Mouse (Mus musculus) MEL (cell line): ENCODE measurements around the gene Rnf213. TPM values are rescaled to one million over a fixed set of nuclear protein-coding genes. Genes with fewer than 3 reads are reported as not detected.

Experiments used
- DNase-seq: peaks from one replicate; pipeline ENCODE4 v3.0.0; 2011; ENCODE audit warnings: low read depth, low spot score
- H3K27ac ChIP-seq: 2 replicates; pipeline ENCODE4 v1.5.1; 2012; ENCODE audit warnings: low read depth, mild to moderate bottlenecking, control low read depth, low read length, moderate library complexity; ENCODE audit not compliant: control insufficient read depth
- H3K27me3 ChIP-seq, 2 experiments: fragments of 150-350 bp in 1 of 2; sonication (generic) in 1 of 2; 2 replicates each; pipeline ENCODE4 v1.6.1; 2012; ENCODE audit warnings: low read length in 2 of 2, mild to moderate bottlenecking in 2 of 2, improper control_type of control experiment in 1 of 2, moderate library complexity in 1 of 2; ENCODE audit not compliant: insufficient read depth in 2 of 2, control insufficient read depth in 1 of 2
- H3K36me3 ChIP-seq, 2 experiments: 2 replicates each; pipeline ENCODE4 v1.6.1; 2012 to 2014; ENCODE audit warnings: low read length in 2 of 2, improper control_type of control experiment in 1 of 2, inconsistent platforms in 1 of 2, mild to moderate bottlenecking in 1 of 2; ENCODE audit not compliant: insufficient read depth in 2 of 2, control insufficient read depth in 1 of 2
- H3K4me1 ChIP-seq, 2 experiments: fragments of 150-350 bp in 1 of 2; sonication (generic) in 1 of 2; 2 replicates each; pipeline ENCODE4 v1.6.1; 2012; ENCODE audit warnings: low read length in 2 of 2, improper control_type of control experiment in 1 of 2, mild to moderate bottlenecking in 1 of 2; ENCODE audit not compliant: insufficient read depth in 2 of 2, control insufficient read depth in 1 of 2
- H3K4me3 ChIP-seq, 2 experiments: fragments of 150-350 bp in 1 of 2; sonication (generic) in 1 of 2; 2 replicates each; pipeline ENCODE4 v1.5.1; 2012; ENCODE audit warnings: low read depth in 2 of 2, low read length in 2 of 2, mild to moderate bottlenecking in 2 of 2, moderate library complexity in 2 of 2, control low read depth in 1 of 2, improper control_type of control experiment in 1 of 2; ENCODE audit not compliant: control insufficient read depth in 1 of 2, insufficient read depth in 1 of 2
- H3K79me2 ChIP-seq: 2 replicates; pipeline ENCODE4 v1.6.1; 2012; ENCODE audit warnings: mild to moderate bottlenecking, low read length, moderate library complexity; ENCODE audit not compliant: control insufficient read depth, poor library complexity, insufficient read depth
- H3K9ac ChIP-seq: 2 replicates; pipeline ENCODE4 v1.6.1; 2012; ENCODE audit warnings: low read depth, mild to moderate bottlenecking, control low read depth, low read length, moderate library complexity; ENCODE audit not compliant: control insufficient read depth, poor library complexity, severe bottlenecking
- H3K9me3 ChIP-seq: fragments of 150-350 bp; sonication (generic); replicated peaks from 2 replicates; pipeline ENCODE4 v1.6.1; 2012; ENCODE audit warnings: mild to moderate bottlenecking, low read length, improper control_type of control experiment, moderate library complexity; ENCODE audit not compliant: insufficient read depth
- CHD1 ChIP-seq: IDR thresholded peaks from 2 replicates; pipeline ENCODE4 v1.6.1; 2012; ENCODE audit warnings: low read depth, mild to moderate bottlenecking, inconsistent platforms, low read length, improper control_type of control experiment
- CHD2 ChIP-seq: IDR thresholded peaks from 2 replicates; pipeline ENCODE4 v1.6.1; 2011; ENCODE audit warnings: low read length, improper control_type of control experiment
- CTCF ChIP-seq, 3 experiments: IDR thresholded peaks in 2 of 3; conservative IDR thresholded peaks in 1 of 3; 2 replicates each; pipeline ENCODE4 v1.5.1; 2011 to 2012; ENCODE audit warnings: low read length in 3 of 3, low read depth in 2 of 3, mild to moderate bottlenecking in 2 of 3, improper control_type of control experiment in 1 of 3, inconsistent platforms in 1 of 3, mixed read lengths in 1 of 3, moderate library complexity in 1 of 3; ENCODE audit not compliant: control insufficient read depth in 1 of 3, insufficient read depth in 1 of 3, poor library complexity in 1 of 3, severe bottlenecking in 1 of 3
- E2F4 ChIP-seq: IDR thresholded peaks from 2 replicates; pipeline ENCODE4 v1.6.1; 2011; ENCODE audit warnings: low read depth, low read length, improper control_type of control experiment, borderline replicate concordance
- ELF1 ChIP-seq: IDR thresholded peaks from 2 replicates; pipeline ENCODE4 v1.6.1; 2014; ENCODE audit warnings: low read depth, mild to moderate bottlenecking, inconsistent platforms, low read length, improper control_type of control experiment, moderate library complexity
- EP300 ChIP-seq, 2 experiments: IDR thresholded peaks; 2 replicates each; pipeline ENCODE4 v1.6.1; 2011; ENCODE audit warnings: improper control_type of control experiment in 2 of 2, low read length in 2 of 2, low read depth in 1 of 2, mild to moderate bottlenecking in 1 of 2
- ETS1 ChIP-seq: IDR thresholded peaks from 2 replicates; pipeline ENCODE4 v1.6.1; 2012; ENCODE audit warnings: low read depth, mild to moderate bottlenecking, inconsistent platforms, low read length, improper control_type of control experiment, moderate library complexity
- GABPA ChIP-seq: IDR thresholded peaks from 2 replicates; pipeline ENCODE4 v1.6.1; 2012; ENCODE audit warnings: low read depth, mild to moderate bottlenecking, inconsistent platforms, low read length, improper control_type of control experiment, moderate library complexity
- GATA1 ChIP-seq: IDR thresholded peaks from 2 replicates; pipeline ENCODE4 v1.6.1; 2011; ENCODE audit warnings: low read depth, low read length, improper control_type of control experiment
- HCFC1 ChIP-seq: IDR thresholded peaks from 2 replicates; pipeline ENCODE4 v1.6.1; 2012; ENCODE audit warnings: low read depth, mild to moderate bottlenecking, inconsistent platforms, low read length, improper control_type of control experiment, moderate library complexity
- JUND ChIP-seq: IDR thresholded peaks from 2 replicates; pipeline ENCODE4 v1.6.1; 2011; ENCODE audit warnings: low read depth, mild to moderate bottlenecking, improper control_type of control experiment, low read length
- KAT2A ChIP-seq: conservative IDR thresholded peaks from 2 replicates; pipeline ENCODE4 v1.6.1; 2012; ENCODE audit warnings: low read depth, low read length, improper control_type of control experiment, inconsistent platforms
- MAFK ChIP-seq: IDR thresholded peaks from 2 replicates; pipeline ENCODE4 v1.6.1; 2011; ENCODE audit warnings: low read depth, mild to moderate bottlenecking, low read length, improper control_type of control experiment, borderline replicate concordance
- MAX ChIP-seq: IDR thresholded peaks from 2 replicates; pipeline ENCODE4 v1.6.1; 2011; ENCODE audit warnings: low read length, improper control_type of control experiment
- MAZ ChIP-seq: IDR thresholded peaks from 2 replicates; pipeline ENCODE4 v1.6.1; 2012; ENCODE audit warnings: low read depth, mild to moderate bottlenecking, inconsistent platforms, low read length, improper control_type of control experiment
- MEF2A ChIP-seq: IDR thresholded peaks from 2 replicates; pipeline ENCODE4 v1.6.1; 2014; ENCODE audit warnings: low read depth, mild to moderate bottlenecking, inconsistent platforms, low read length, improper control_type of control experiment; ENCODE audit not compliant: poor library complexity, insufficient replicate concordance, severe bottlenecking; ENCODE audit errors: extremely low read depth
- MYB ChIP-seq: IDR thresholded peaks from 2 replicates; pipeline ENCODE4 v1.6.1; 2011; ENCODE audit warnings: mild to moderate bottlenecking, low read depth, low read length, improper control_type of control experiment
- MYC ChIP-seq: IDR thresholded peaks from 2 replicates; pipeline ENCODE4 v1.6.1; 2011; ENCODE audit warnings: low read depth, mild to moderate bottlenecking, low read length, improper control_type of control experiment, moderate library complexity
- NELFE ChIP-seq: IDR thresholded peaks from 2 replicates; pipeline ENCODE4 v1.6.1; 2011; ENCODE audit warnings: low read depth, low read length, improper control_type of control experiment
- NRF1 ChIP-seq: IDR thresholded peaks from 2 replicates; pipeline ENCODE4 v1.6.1; 2014; ENCODE audit warnings: low read depth, mild to moderate bottlenecking, inconsistent platforms, low read length, improper control_type of control experiment, moderate library complexity; ENCODE audit not compliant: poor library complexity, insufficient read depth, severe bottlenecking
- POLR2A ChIP-seq, 2 experiments: IDR thresholded peaks; 2 replicates each; pipeline ENCODE4 v1.6.1; 2011 to 2012; ENCODE audit warnings: low read length in 2 of 2, mild to moderate bottlenecking in 2 of 2, control low read depth in 1 of 2, improper control_type of control experiment in 1 of 2, low read depth in 1 of 2, moderate library complexity in 1 of 2; ENCODE audit not compliant: control insufficient read depth in 1 of 2, insufficient read depth in 1 of 2, poor library complexity in 1 of 2
- POLR2AphosphoS2 ChIP-seq: IDR thresholded peaks from 2 replicates; pipeline ENCODE4 v1.6.1; 2011; ENCODE audit warnings: low read length, improper control_type of control experiment
- POLR2AphosphoS5 ChIP-seq: IDR thresholded peaks from 2 replicates; pipeline ENCODE4 v1.6.1; 2012; ENCODE audit warnings: low read depth, borderline replicate concordance, mild to moderate bottlenecking, inconsistent platforms, low read length, moderate library complexity, mixed read lengths
- RAD21 ChIP-seq: IDR thresholded peaks from 2 replicates; pipeline ENCODE4 v1.6.1; 2011; ENCODE audit warnings: mild to moderate bottlenecking, low read depth, low read length, improper control_type of control experiment
- RCOR1 ChIP-seq: IDR thresholded peaks from 2 replicates; pipeline ENCODE4 v1.6.1; 2012; ENCODE audit warnings: low read depth, mild to moderate bottlenecking, inconsistent platforms, low read length, improper control_type of control experiment
- SIN3A ChIP-seq: IDR thresholded peaks from 2 replicates; pipeline ENCODE4 v1.6.1; 2012; ENCODE audit warnings: low read length, improper control_type of control experiment, inconsistent platforms
- TAL1 ChIP-seq: IDR thresholded peaks from 2 replicates; pipeline ENCODE4 v1.6.1; 2012; ENCODE audit warnings: mild to moderate bottlenecking, inconsistent platforms, low read length, moderate library complexity, mixed read lengths
- TCF12 ChIP-seq: IDR thresholded peaks from 2 replicates; pipeline ENCODE4 v1.6.1; 2014; ENCODE audit warnings: low read depth, mild to moderate bottlenecking, inconsistent platforms, low read length, improper control_type of control experiment, moderate library complexity
- UBTF ChIP-seq: IDR thresholded peaks from 2 replicates; pipeline ENCODE4 v1.6.1; 2012; ENCODE audit warnings: low read depth, mild to moderate bottlenecking, inconsistent platforms, low read length, improper control_type of control experiment, moderate library complexity, borderline replicate concordance; ENCODE audit not compliant: insufficient read depth
- USF1 ChIP-seq: IDR thresholded peaks from 2 replicates; pipeline ENCODE4 v1.6.1; 2014; ENCODE audit warnings: low read depth, mild to moderate bottlenecking, inconsistent platforms, low read length, improper control_type of control experiment, moderate library complexity
- USF2 ChIP-seq, 2 experiments: IDR thresholded peaks; 2 replicates each; pipeline ENCODE4 v1.6.1; 2011 to 2012; ENCODE audit warnings: improper control_type of control experiment in 2 of 2, low read length in 2 of 2, borderline replicate concordance in 1 of 2, inconsistent platforms in 1 of 2, low read depth in 1 of 2, mild to moderate bottlenecking in 1 of 2; ENCODE audit not compliant: insufficient read depth in 1 of 2
- ZC3H11A ChIP-seq: IDR thresholded peaks from 2 replicates; pipeline ENCODE4 v1.6.1; 2012; ENCODE audit warnings: low read depth, mild to moderate bottlenecking, inconsistent platforms, low read length, improper control_type of control experiment
- ZKSCAN1 ChIP-seq: IDR thresholded peaks from 2 replicates; pipeline ENCODE4 v1.6.1; 2012; ENCODE audit warnings: low read depth, mild to moderate bottlenecking, inconsistent platforms, low read length, improper control_type of control experiment, moderate library complexity
- polyA plus RNA-seq, 2 experiments: library from polyadenylated mRNA; stranded (reverse) in 1 of 2; unstranded in 1 of 2; fragments of >175 nt in 1 of 2; fragments of >200 nt in 1 of 2; gene quantifications; 2 replicates each; pipeline versions ENCODE4 v1.2.1 to v1.2.4; 2012; ENCODE audit warnings: low replicate concordance in 2 of 2, low read depth in 1 of 2; ENCODE audit not compliant: insufficient read length in 2 of 2, insufficient read depth in 1 of 2, missing spikeins in 1 of 2
- total RNA-seq: library from RNA; depleted of rRNA; stranded (reverse); fragments of 300-350 nt; gene quantifications from 2 replicates; pipeline ENCODE4 v1.2.3, GENCODE M21; 2012

The Rnf213 gene
- total and polyA plus RNA-seq, 3 experiments = 10.7 to 11.6 TPM; not detected in 1

DNA sequence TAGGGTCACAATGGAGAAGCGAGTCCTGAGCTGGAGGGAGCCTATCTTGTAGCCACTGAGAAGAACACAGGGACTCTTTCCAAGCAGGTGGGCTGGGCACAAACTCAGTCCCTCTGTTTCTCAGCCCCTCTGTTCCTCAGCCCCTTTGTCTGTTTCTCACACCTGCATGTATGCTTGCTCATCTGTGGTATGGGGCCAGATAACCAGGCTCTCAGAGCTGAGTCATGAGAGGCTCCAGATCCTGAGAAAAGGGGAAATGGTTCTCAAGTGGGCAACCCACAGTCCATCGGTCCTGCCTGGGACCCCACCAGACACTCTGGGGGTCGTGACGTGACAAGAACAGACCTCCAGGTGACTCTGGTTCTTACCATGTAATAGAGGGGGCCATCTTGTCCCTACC is 45.8 kb upstream of the Rnf213 start:
- H3K9me3 ChIP-seq = no peaks in the 10 kb centered on the region
- peaks cover 2 to 16% of the 10 kb centered on the region in 2 experiments; a peak in 2 of 4 replicates for H3K4me1 ChIP-seq
- H3K9ac ChIP-seq = no peak overlapping the region
- H3K79me2 ChIP-seq = no peaks in the 10 kb centered on the region
- peak; percentile 77 for DNase-seq
- H3K27ac ChIP-seq = no peak overlapping the region
- no peaks in the 10 kb centered on the region; a peak in 1 of 4 replicates for H3K27me3 ChIP-seq
- H3K4me3 ChIP-seq = no peak overlapping the region
- no peaks in the 10 kb centered on the region; a peak in 1 of 4 replicates for H3K36me3 ChIP-seq
- TF ChIP-seq CTCF (IDR thresholded peaks at IDR 0.05 in 2 of 3, conservative IDR thresholded peaks at IDR 0.05 in 1 of 3; ENCODE audit: control insufficient read depth in 1 of 3, insufficient read depth in 1 of 3, low read depth in 2 of 3, low read length in 3 of 3, poor library complexity in 1 of 3, severe bottlenecking in 1 of 3) (no peak), CHD2 (no peak), MYB (no peak), ZKSCAN1 (no peak), E2F4 (no peak), GABPA (no peak), MAZ (no peak), USF1 (no peak), UBTF (no peak), POLR2A (IDR thresholded peaks at IDR 0.05; ENCODE audit: control insufficient read depth in 1 of 2, insufficient read depth in 1 of 2, low read depth in 1 of 2, low read length in 2 of 2, poor library complexity in 1 of 2) (no peak), SIN3A (no peak), MAX (no peak), KAT2A (no peak), TAL1 (peak; percentile 71), TCF12 (peak; percentile 76), NELFE (no peak), ELF1 (no peak), NRF1 (no peak), EP300 (IDR thresholded peaks at IDR 0.05; ENCODE audit: low read depth in 1 of 2, low read length in 2 of 2) (peak; percentile 77 to 85), POLR2AphosphoS2 (no peak), POLR2AphosphoS5 (no peak), RAD21 (no peak), MEF2A (no peak), JUND (no peak), RCOR1 (no peak), HCFC1 (no peak), ETS1 (peak; percentile 78; the same call in 1 of the 2 replicates), MYC (no peak), ZC3H11A (no peak), USF2 (IDR thresholded peaks at IDR 0.05; ENCODE audit: borderline replicate concordance in 1 of 2, insufficient read depth in 1 of 2, low read depth in 1 of 2, low read length in 2 of 2) (no peak), CHD1 (no peak), MAFK (no peak), GATA1 (peak; percentile 78)
